Mouse (Mus musculus) thymus, adult 2 months (tissue): ENCODE measurements at regions not wholly inside any gene's neighbourhood (a gene's known extent, or its start where the extent isn't known, plus 50 kb on each side); places are given as distances from the start of the nearest gene placed in this dataset.
"Not testable (repeated sequence)": the region's sequence is repeated elsewhere in the genome, so short reads cannot be mapped to it uniquely, and the experiment has no call there.

Experiments
- CTCF ChIP-seq: fragments of 200-500 bp; IDR thresholded peaks from 2 replicates; pipeline ENCODE4 v1.5.1; 2012; ENCODE audit warnings: mild to moderate bottlenecking, control low read depth, low read length, moderate library complexity, borderline replicate concordance; ENCODE audit not compliant: control insufficient read depth, poor library complexity, insufficient read depth; ENCODE audit errors: extremely low read depth
- POLR2A ChIP-seq: fragments of 200-500 bp; IDR thresholded peaks from 2 replicates; pipeline ENCODE4 v1.6.1; 2012; ENCODE audit warnings: mild to moderate bottlenecking, low read length, control low read depth, moderate library complexity; ENCODE audit not compliant: control insufficient read depth, poor library complexity, insufficient read depth; ENCODE audit errors: extremely low read depth

DNA sequence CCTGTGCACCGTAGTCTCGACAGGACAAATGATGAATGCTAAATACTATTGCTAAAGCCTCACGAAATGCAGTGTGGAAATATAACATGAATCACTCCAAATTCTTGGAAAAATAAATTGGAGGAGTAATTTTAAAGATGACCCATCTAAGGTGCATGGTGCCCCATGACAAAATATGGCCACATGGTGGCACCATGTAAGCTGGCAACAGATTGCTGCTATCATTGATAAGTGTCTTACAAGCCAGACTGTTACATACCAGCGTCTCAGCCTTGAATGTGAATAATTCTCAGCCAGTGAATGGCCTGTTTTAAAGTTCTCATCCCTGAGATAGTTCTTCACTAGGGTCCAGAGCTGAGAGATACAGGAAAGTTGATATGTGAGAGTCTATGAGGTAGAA is 92.3 kb downstream of the 9530068E07Rik start:
- TF ChIP-seq POLR2A, CTCF: not testable (repeated sequence)
